Mouse (Mus musculus) heart, adult 2 months (tissue): ENCODE measurements at regions not wholly inside any gene's neighbourhood (a gene's known extent, or its start where the extent isn't known, plus 50 kb on each side); places are given as distances from the start of the nearest gene placed in this dataset.

Source experiments
- DNase-seq, 2 experiments: peaks; one replicate each; pipeline ENCODE4 v3.0.0; 2021
- H3K27ac ChIP-seq: fragments of 200-600 bp; 2 replicates; pipeline ENCODE4 v1.8.1; 2022
- H3K27me3 ChIP-seq: fragments of 200-500 bp; 2 replicates; pipeline ENCODE4 v1.6.1; 2012; ENCODE audit warnings: mild to moderate bottlenecking, low read length, inconsistent platforms, mixed read lengths; ENCODE audit not compliant: control insufficient read depth, insufficient read depth
- H3K36me3 ChIP-seq: fragments of 200-500 bp; 2 replicates; pipeline ENCODE4 v1.6.1; 2012; ENCODE audit warnings: low read length, inconsistent platforms; ENCODE audit not compliant: control insufficient read depth, insufficient read depth
- H3K4me1 ChIP-seq: fragments of 200-500 bp; 2 replicates; pipeline ENCODE4 v1.6.1; 2011; ENCODE audit warnings: low read length; ENCODE audit not compliant: control insufficient read depth, insufficient read depth
- H3K4me3 ChIP-seq: fragments of 200-600 bp; 2 replicates; pipeline ENCODE4 v1.8.1; 2022
- H3K79me2 ChIP-seq: fragments of 200-500 bp; replicated peaks from 2 replicates; pipeline ENCODE4 v1.6.1; 2012; ENCODE audit warnings: mild to moderate bottlenecking, inconsistent platforms, low read length, moderate library complexity, mixed read lengths; ENCODE audit not compliant: control insufficient read depth, insufficient read depth
- H3K9ac ChIP-seq: fragments of 200-500 bp; 2 replicates; pipeline ENCODE4 v1.6.1; 2012; ENCODE audit warnings: low read depth, mild to moderate bottlenecking, control low read depth, inconsistent platforms, low read length, mixed read lengths
- CTCF ChIP-seq: fragments of 200-600 bp; IDR thresholded peaks from 2 replicates; pipeline ENCODE4 v1.8.1; 2022; ENCODE audit warnings: antibody characterized with exemption, mild to moderate bottlenecking, moderate library complexity
- EP300 ChIP-seq: fragments of 200-500 bp; IDR thresholded peaks from 2 replicates; pipeline ENCODE4 v1.6.1; 2011; ENCODE audit warnings: low read depth, low read length, control low read depth; ENCODE audit not compliant: insufficient read depth
- POLR2A ChIP-seq: fragments of 200-500 bp; IDR thresholded peaks from 2 replicates; pipeline ENCODE4 v1.6.1; 2011; ENCODE audit warnings: mild to moderate bottlenecking, low read depth, low read length, control low read depth; ENCODE audit not compliant: insufficient read depth
- WGBS: fragments of 180-500 bp; shearing (Covaris S2); methylation state at CpG from one replicate; pipeline ENCODE4 v1.1.7; 2018; 5-methylcytosine and 5-hydroxymethylcytosine counted together
- intact Hi-C: fragments of 180-260 bp; cut with DNase I; formaldehyde crosslinking; loops from one replicate; pipeline ENCODE4 v1.15.1; 2025

DNA sequence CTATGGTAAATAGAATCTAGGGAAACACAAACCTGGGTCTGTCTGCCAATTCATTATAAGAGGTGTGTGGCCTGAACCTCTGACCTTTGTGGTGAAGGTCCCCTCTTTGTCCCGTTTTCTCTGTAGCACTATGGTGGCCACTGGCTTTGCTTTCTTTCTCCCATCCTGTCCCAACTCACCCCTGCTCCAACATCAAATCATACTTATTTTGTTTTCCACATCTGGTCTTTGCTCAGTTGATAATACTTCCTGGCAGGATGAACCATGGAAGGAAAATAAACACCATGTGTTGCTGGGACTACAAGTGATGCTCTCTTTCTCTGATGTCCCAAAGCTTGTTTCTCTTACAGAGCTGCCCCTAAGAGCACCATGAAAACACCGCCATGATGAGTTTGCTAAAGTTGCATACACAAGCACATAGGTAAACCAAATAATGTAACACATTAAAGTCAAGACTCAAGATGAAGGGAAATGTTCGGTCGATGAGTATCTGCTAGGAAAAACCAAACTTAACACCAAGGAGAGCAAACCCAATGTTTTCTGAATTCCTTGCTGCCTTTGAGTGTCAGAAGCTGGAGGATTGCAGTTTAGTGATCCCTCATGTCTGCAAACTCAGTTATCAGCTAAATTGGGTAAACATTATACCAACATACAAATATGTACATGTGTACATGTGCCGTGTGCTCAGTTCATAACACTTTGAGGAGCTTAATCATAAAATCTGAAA is 269.1 kb downstream of the Rfpl4b start:
- no peak overlapping the region for H3K4me3 ChIP-seq
- no peaks in the 10 kb centered on the region for H3K79me2 ChIP-seq
- no peak overlapping the region for H3K27ac ChIP-seq
- H3K9ac ChIP-seq = no peak overlapping the region
- H3K36me3 ChIP-seq = no peaks in the 10 kb centered on the region
- no peaks in the 10 kb centered on the region for H3K27me3 ChIP-seq
- 84% methylated on average over 5 of the region's 5 CpGs for WGBS
- peaks cover 2% of the 10 kb centered on the region; the same call in 1 of the 2 replicates for H3K4me1 ChIP-seq
- DNase-seq = no peak
- TF ChIP-seq CTCF (no peak), POLR2A (no peak), EP300 (no peak)
- intact Hi-C loops = no loop called here

DNA sequence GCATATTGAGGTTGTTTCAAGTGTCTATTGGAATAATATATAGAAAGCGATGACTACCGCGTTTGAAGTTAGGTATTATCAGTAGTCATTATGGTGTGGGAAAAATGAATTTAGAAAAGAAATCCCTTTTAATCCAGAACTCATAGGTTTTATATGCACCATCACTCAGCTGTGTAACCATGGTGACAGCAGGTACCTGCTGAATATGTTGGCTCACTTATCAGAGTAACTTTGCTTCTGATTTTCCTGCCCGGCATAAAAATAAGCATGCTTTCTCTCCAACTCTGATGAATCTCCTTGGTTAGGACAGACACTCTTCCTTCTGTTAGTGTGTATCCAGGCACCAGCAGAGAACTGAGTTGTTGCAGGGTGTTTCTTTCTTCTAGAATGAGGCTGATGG is 281.5 kb downstream of the Rfpl4b start:
- Histone ChIP-seq H3K4me1 (no peaks in the 10 kb centered on the region), H3K4me3 (no peak overlapping the region), H3K27me3 (no peaks in the 10 kb centered on the region), H3K79me2 (no peaks in the 10 kb centered on the region), H3K9ac (no peak overlapping the region), H3K27ac (no peak overlapping the region), H3K36me3 (no peaks in the 10 kb centered on the region)
- TF ChIP-seq CTCF (no peak), EP300 (no peak), POLR2A (no peak)
- 89% methylated on average over 4 of the region's 4 CpGs for WGBS
- intact Hi-C loops = no loop called here
- no peak for DNase-seq

DNA sequence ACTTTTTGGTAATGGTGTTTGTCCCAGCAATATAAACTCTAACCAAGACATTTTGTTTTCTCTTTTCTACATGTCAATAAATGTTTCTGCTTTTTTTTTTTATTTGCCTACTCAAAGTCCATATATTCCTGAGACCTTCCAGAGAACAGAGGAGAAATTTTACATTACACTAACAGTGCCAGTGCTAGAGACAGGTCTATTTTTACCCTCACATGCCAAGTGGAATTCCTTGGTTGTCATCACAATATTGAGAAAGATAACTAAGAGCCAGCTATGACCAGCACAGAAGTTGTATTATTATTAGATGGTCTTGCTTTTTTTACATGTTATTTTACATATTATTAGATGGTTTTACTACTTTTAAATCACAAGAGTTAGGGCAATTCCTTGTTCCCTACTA is 282.8 kb downstream of the Rfpl4b start:
- intact Hi-C loops = no loop called here
- Histone ChIP-seq H3K27me3 (no peaks in the 10 kb centered on the region), H3K4me3 (no peak overlapping the region), H3K79me2 (no peaks in the 10 kb centered on the region), H3K36me3 (no peaks in the 10 kb centered on the region), H3K9ac (no peak overlapping the region), H3K27ac (no peak overlapping the region), H3K4me1 (no peaks in the 10 kb centered on the region)
- no peak for DNase-seq
- no peak for TF ChIP-seq EP300
- TF ChIP-seq CTCF = no peak
- no peak for TF ChIP-seq POLR2A

DNA sequence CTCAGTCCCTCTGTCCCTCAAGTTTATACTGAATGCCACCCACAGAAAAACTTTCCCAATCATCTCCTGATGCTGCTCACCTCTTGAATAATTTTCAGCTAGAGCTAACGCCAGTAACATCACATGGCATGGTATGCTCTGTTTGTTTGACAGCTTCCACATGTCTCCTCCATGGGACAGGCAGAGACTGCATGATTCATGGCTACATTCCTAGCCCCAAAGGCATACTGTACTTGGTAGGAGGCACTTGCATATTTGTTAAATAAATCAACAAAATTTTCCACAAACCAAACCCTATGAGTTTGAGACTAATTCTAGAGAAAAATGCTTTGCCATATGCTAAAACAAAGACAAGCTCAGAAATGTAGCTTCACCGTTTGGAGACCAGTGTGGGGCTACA is 304.9 kb downstream of the Rfpl4b start:
- Histone ChIP-seq H3K79me2 (no peaks in the 10 kb centered on the region), H3K27ac (no peak overlapping the region), H3K4me1 (no peaks in the 10 kb centered on the region), H3K36me3 (no peaks in the 10 kb centered on the region), H3K9ac (no peak overlapping the region), H3K27me3 (no peaks in the 10 kb centered on the region), H3K4me3 (no peak overlapping the region)
- no peak for DNase-seq
- 67% methylated on average over 2 of the region's 2 CpGs for WGBS
- intact Hi-C loops = no loop called here
- TF ChIP-seq POLR2A (no peak), CTCF (no peak), EP300 (no peak)
